8 mouse cellular contexts compared by ENCODE assay signal in the genomic region with DNA sequence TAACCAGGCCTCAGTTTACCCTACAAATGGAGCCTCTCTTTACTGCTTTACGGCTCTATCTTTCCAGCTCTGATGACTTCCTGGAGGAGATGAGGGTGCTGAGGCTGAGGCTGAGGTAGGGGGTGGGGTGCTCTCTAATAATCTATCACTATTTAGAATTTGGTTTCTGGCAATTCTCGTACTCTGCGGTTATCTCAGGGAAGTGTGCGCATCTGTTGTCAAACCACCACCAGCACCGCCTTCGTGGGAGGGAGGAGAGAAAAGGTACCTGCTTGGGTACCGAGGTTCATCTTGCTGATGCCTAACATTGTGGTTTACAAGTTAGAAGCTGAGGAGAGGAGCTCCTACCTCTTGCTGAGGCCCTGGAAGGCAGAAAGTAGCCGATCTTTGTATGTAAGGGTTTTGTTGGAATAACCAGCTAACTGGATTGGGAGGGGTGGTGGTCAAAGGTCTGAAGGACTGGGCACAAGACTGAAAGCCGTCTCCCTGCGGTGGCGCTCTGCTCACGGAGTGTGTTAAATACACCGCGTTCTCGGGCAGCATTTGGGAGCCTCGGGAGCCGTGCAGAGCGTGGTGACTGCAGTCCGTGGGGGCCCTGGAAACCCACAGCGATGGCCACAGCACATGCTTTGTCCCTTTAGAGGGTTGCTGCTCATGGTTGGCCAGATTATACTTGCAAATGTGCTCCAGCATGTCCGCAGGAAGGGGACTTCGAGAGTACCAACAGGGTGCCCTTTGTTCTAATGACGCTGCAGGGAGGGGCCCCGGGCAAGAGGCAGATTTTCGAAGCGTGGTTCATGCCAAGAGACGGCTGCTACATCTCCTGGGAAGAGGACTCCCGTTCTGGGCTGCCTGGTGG.
A peak's percentile ranks its signal among the peaks of the same experiment; 100 is the strongest.
DNase-seq lines count a peak whose midpoint lies in the region; ATAC-seq and TF ChIP-seq lines count a peak whose summit lies in the region.

No protein-coding gene starts in this region.

- no peaks in the 10 kb centered on the region for H3K9me3 ChIP-seq in embryonic facial prominence, embryonic 13.5 days
- H3K9me3 ChIP-seq in heart, postnatal 0 days (replicated peaks; ENCODE audit: control insufficient read depth, low read length): no peaks in the 10 kb centered on the region
- no peaks in the 10 kb centered on the region for H3K9me3 ChIP-seq in liver, embryonic 12.5 days (replicated peaks)

- no peak for ATAC-seq in embryonic facial prominence, embryonic 13.5 days (ENCODE audit: insufficient number of reproducible peaks, insufficient read depth, low FRiP score, low TSS enrichment, low read depth)
- ATAC-seq in heart, postnatal 0 days (ENCODE audit: insufficient read depth, low read depth): peak; percentile 30; the same call in 1 of the 2 replicates
- no peak for ATAC-seq in liver, embryonic 12.5 days
- 0 out of 2 replicates have a peak, but pooled peaks have one; percentile 45 for ATAC-seq in monocyte, adult 5-6 weeks (replicated peaks; ENCODE audit: insufficient number of reproducible peaks, low FRiP score, low TSS enrichment, poor library complexity, severe bottlenecking)

- peak; percentile 42 to 44 for DNase-seq in B cell, adult 2 months
- peak; percentile 35 for DNase-seq in adrenal gland, postnatal 25 days
- peak; percentile 11 for DNase-seq in heart, postnatal 0 days (ENCODE audit: low spot score)
- peak; percentile 85 to 89 for DNase-seq in kidney, postnatal 36 days
- peak; percentile 32 for DNase-seq in testis, postnatal 14 days (ENCODE audit: low spot score)

- H3K27ac ChIP-seq in embryonic facial prominence, embryonic 13.5 days: peak overlapping the region; percentile 69
- no peak overlapping the region for H3K27ac ChIP-seq in heart, postnatal 0 days (ENCODE audit: low read depth)
- H3K27ac ChIP-seq in liver, embryonic 12.5 days: no peak overlapping the region

- WGBS in embryonic facial prominence, embryonic 13.5 days: 5% methylated on average over 28 of the region's 28 CpGs
- WGBS in heart, postnatal 0 days: 9% methylated on average over 28 of the region's 28 CpGs
- 2% methylated on average over 28 of the region's 28 CpGs for WGBS in liver, embryonic 12.5 days (ENCODE audit: insufficient replicate concordance)

- peak overlapping the region; percentile 61 for H3K9ac ChIP-seq in embryonic facial prominence, embryonic 13.5 days
- no peak overlapping the region; the same call in 1 of the 2 replicates for H3K9ac ChIP-seq in heart, postnatal 0 days (replicated peaks; ENCODE audit: low read depth, low read length)
- H3K9ac ChIP-seq in liver, embryonic 12.5 days: no peak overlapping the region

- no peak for TF ChIP-seq EP300 in heart, postnatal 0 days (IDR thresholded peaks at IDR 0.05; ENCODE audit: low read depth)

- H3K27me3 ChIP-seq in embryonic facial prominence, embryonic 13.5 days: peaks cover 32% of the 10 kb centered on the region
- peaks cover 14% of the 10 kb centered on the region for H3K27me3 ChIP-seq in heart, postnatal 0 days (ENCODE audit: control insufficient read depth, insufficient read depth, low read length)
- peaks cover 67% of the 10 kb centered on the region for H3K27me3 ChIP-seq in liver, embryonic 12.5 days (replicated peaks)

- peak overlapping the region; percentile 62 for H3K4me2 ChIP-seq in embryonic facial prominence, embryonic 13.5 days
- peak overlapping the region; percentile 58 for H3K4me2 ChIP-seq in heart, postnatal 0 days (ENCODE audit: low read depth, low read length)
- peak overlapping the region; percentile 57 for H3K4me2 ChIP-seq in liver, embryonic 12.5 days

- H3K36me3 ChIP-seq in embryonic facial prominence, embryonic 13.5 days: no peaks in the 10 kb centered on the region
- H3K36me3 ChIP-seq in heart, postnatal 0 days (replicated peaks; ENCODE audit: control insufficient read depth, insufficient read depth, low read length): no peaks in the 10 kb centered on the region
- no peaks in the 10 kb centered on the region for H3K36me3 ChIP-seq in liver, embryonic 12.5 days

- H3K4me1 ChIP-seq in embryonic facial prominence, embryonic 13.5 days: peaks cover 22% of the 10 kb centered on the region
- H3K4me1 ChIP-seq in heart, postnatal 0 days (ENCODE audit: control insufficient read depth, insufficient read depth): no peaks in the 10 kb centered on the region
- H3K4me1 ChIP-seq in liver, embryonic 12.5 days: peaks cover 10% of the 10 kb centered on the region

- no peak for TF ChIP-seq CTCF in heart, postnatal 0 days (IDR thresholded peaks at IDR 0.05; ENCODE audit: low read depth)

- H3K4me3 ChIP-seq in embryonic facial prominence, embryonic 13.5 days: peak overlapping the region; percentile 34
- peak overlapping the region; percentile 32 for H3K4me3 ChIP-seq in heart, postnatal 0 days (ENCODE audit: low read depth, low read length)
- H3K4me3 ChIP-seq in liver, embryonic 12.5 days: peak overlapping the region; percentile 22

Comparison
In these comparisons a context has a peak if more than half of its experiments do, and no peak if none do; other contexts are left out.
1. DNase-seq: peak in every context shown above with its lines; median percentile 87 in kidney, postnatal 36 days; 43 in B cell, adult 2 months; 35 in adrenal gland, postnatal 25 days; 32 in testis, postnatal 14 days; 11 in heart, postnatal 0 days.
2. ATAC-seq: peak in heart, postnatal 0 days (single experiment) and monocyte, adult 5-6 weeks (single experiment); none in embryonic facial prominence, embryonic 13.5 days (single experiment) and liver, embryonic 12.5 days (single experiment).
3. Peak in every context shown above with its lines, with median percentiles within 50 percentile points of each other: H3K4me2 ChIP-seq and H3K4me3 ChIP-seq.